Mouse (Mus musculus) embryonic fibroblast, embryonic 13.5 days (primary cell): ENCODE measurements around the gene H2-M10.2.
A peak's percentile ranks its signal among the peaks of the same experiment; 100 is the strongest.

Source experiments
- CTCF ChIP-seq: IDR thresholded peaks from 2 replicates; pipeline ENCODE4 v1.5.1; 2011; ENCODE audit warnings: mild to moderate bottlenecking, control low read depth, low read length, moderate library complexity, borderline replicate concordance; ENCODE audit not compliant: insufficient read depth
- POLR2A ChIP-seq: IDR thresholded peaks from 2 replicates; pipeline ENCODE4 v1.6.1; 2011; ENCODE audit warnings: low read depth, mild to moderate bottlenecking, control low read depth, low read length, moderate library complexity

- TF ChIP-seq CTCF (no peak), POLR2A (peak; percentile 49; the same call in 1 of the 2 replicates)
These were observed 28.9 kb upstream of the H2-M10.2 start for GRCm38 (mm10) chr17:36315041-36315688.
